Mouse (Mus musculus) leukemia stem cell, adult 10-12 weeks (primary cell): ENCODE results near the gene Usmg5. TPM values are rescaled to one million over a fixed set of nuclear protein-coding genes. Genes with fewer than 3 reads are reported as not detected.

Source experiments
- polyA plus RNA-seq: library from polyadenylated mRNA; stranded (reverse); fragments of >175 nt; gene quantifications from 2 replicates; pipeline ENCODE4 v1.2.3, GENCODE M21; 2012; ENCODE audit warnings: low replicate concordance

The Usmg5 gene
- 3.3 and 8.6 TPM in 2 replicates for polyA plus RNA-seq

DNA sequence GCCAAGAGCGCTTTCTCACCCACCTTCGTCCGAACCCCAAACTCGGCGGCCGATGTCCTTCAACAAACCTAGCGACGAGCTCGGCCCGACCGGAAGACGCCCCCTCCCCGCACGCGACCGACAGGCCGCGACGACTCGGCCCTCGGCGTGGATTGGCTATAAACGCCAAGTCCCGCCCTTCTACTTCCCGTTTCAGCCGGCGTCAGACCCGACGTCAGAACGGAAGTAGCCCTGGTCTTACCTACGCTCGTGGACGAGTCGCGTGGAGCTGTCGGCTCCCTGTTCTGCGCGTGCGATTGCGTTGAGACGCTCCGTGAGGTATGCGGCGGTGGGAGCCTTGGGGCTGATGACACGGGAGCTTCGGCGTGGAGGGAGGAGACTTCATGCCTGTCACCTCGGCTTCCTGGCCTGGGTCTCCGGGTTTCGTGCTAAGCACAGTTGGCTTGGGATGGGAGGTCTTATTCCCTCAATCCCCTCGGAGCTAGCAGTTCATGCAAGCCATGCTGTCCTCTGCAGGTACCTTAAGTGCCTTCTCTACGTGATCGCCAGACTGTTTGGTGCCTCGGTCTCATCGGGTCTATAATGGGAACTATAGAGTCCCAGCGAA lies at the start of gene Usmg5, which contains the start of gene Pdcd11:
Usmg5 (minus strand) TSS at position 98 of the 607 bp plus-strand sequence.
Pdcd11 (plus strand) TSS at position 219 of the 607 bp plus-strand sequence.

DNA sequence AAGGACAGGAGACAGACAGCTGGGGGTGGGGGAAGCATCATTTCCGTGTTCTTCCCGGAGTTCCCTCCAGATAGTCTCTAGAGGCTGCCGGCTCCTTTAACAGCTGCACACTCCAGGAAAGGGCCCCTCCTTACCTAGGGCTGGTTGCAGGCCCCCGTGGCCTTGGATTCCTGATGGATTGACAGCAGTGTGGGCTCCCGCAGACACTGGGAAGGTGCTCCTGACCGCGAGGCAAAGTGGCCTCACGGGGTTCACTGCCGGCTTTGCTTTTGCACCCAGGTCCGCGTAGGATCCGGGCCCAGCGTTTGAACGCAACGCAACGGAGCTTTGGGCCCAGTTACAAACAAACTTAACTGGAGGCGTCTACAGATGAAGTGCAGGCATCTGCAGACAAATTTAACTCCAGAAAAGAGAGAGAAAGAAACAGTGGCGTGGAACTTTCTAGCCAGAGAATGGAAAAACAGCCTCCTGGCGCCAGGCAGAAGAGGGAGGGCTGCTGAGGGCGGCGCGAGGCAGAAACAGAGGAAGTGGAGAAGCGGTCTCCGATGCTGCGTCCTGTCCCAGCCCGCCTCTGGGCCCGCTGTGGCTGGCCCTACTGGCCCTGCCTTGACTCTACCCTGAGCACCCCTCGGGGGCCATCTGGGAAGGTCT lies 47.4 kb upstream of the Usmg5 start, which contains the start of gene Calhm2:
Calhm2 (minus strand) TSS at position 524 of the 651 bp plus-strand sequence.

DNA sequence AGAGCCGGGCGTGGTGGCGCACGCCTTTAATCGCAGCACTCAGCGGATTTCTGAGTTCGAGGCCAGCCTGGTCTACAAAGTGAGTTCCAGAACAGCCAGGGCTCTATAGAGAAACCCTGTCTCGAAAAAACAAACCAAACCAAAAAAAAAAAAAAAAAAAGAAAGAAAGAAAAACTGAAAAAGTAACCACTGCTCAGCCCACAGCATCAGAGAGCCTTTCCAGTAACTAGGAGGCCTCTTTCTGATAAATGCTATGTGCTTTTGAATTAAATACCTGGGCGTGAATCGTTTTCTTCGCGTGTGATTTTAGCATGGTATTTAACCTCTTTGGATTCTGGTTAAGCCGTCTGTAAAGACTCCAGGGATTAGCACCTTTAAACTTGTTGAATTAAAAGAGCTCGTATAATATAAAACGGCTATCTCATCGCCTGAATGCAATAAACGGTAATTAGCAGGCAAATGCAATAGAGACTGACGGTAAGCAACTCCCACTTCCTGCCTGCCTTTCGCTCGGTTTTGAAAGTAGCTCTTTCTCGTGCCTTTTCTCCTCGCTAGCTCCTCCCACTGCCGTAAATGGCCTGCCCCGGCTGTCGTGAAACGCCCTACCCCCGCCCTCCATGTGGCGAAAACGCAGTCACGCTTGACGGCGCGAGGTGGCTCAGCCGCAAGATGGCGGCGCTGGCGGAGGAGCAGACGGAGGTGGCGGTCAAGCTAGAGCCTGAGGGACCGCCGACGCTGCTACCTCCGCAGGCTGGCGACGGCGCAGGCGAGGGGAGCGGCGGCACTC lies 23.2 kb downstream of the Usmg5 start, which contains the start of gene Taf5:
Taf5 (plus strand) TSS at position 651 of the 787 bp plus-strand sequence.

DNA sequence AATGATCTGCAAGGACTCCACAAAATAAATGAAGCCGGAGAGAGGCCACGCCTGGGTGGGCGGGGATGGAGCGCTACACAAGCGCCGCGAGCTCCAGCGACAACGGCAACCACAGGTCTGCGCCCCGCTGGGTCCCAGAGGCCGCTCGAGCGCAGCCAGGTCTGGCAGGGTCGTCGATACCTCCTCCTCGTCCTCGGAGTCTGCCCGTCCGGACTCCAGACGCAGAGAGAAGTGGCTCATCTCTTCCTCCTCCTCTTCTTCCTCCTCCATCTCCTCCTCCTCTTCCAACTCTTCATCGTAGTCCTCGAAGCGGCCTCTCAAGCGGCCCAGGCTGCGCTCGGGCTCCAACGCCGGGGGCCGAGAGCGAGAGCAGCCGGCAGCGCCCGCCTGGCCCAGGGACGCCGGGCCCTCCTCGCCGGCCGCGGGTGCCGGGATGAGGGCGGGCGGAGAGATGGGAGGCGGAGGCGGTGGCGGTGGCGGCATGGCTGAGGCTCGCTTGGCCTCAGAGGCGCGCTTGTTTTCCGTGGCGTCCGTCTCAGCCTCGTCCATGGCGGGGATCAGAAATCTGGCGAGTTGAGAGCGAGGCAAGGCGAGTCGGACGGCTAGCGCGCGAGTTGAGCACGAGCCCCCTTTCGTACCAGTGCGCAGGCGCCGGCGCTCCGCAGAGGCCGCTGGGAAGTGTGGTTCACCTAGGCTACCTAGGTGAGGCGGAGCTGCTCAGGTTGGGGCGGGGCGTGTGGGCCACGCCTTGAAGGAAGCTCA lies 40.0 kb downstream of the Usmg5 start, which contains the start of gene Pcgf6:
Pcgf6 (minus strand) TSS at position 636 of the 762 bp plus-strand sequence.

Other genes with a start within 250 kb of the Usmg5 start
- 0.11 TPM in 1 of 2 replicates, not detected in the other for gene Ina, start 75.9 kb downstream of the Usmg5 start, polyA plus RNA-seq
- gene Nt5c2, start 75.5 kb downstream of the Usmg5 start, polyA plus RNA-seq = 2.5 and 8.1 TPM in 2 replicates
- gene Pcgf6, start 39.7 kb downstream of the Usmg5 start, polyA plus RNA-seq = 16.3 and 18.9 TPM in 2 replicates
- gene Taf5, start 22.9 kb downstream of the Usmg5 start, polyA plus RNA-seq = 9.9 and 10.6 TPM in 2 replicates
- 15.2 and 21.0 TPM in 2 replicates for gene Pdcd11, start 121 bp upstream of the Usmg5 start, polyA plus RNA-seq
- gene Calhm2, start 47.6 kb upstream of the Usmg5 start, polyA plus RNA-seq = 5.5 and 9.5 TPM in 2 replicates
- gene Calhm1, start 53.6 kb upstream of the Usmg5 start, polyA plus RNA-seq = not detected in 2 replicates
- not detected in 2 replicates for gene Calhm3, start 67.1 kb upstream of the Usmg5 start, polyA plus RNA-seq
- gene Neurl1a, start 88.2 kb upstream of the Usmg5 start, polyA plus RNA-seq = 0.68 and 1.0 TPM in 2 replicates